Mouse (Mus musculus): ENCODE measurements at regions not wholly inside any gene's neighbourhood (a gene's known extent, or its start where the extent isn't known, plus 50 kb on each side); places are given as distances from the start of the nearest gene placed in this dataset.

DNA sequence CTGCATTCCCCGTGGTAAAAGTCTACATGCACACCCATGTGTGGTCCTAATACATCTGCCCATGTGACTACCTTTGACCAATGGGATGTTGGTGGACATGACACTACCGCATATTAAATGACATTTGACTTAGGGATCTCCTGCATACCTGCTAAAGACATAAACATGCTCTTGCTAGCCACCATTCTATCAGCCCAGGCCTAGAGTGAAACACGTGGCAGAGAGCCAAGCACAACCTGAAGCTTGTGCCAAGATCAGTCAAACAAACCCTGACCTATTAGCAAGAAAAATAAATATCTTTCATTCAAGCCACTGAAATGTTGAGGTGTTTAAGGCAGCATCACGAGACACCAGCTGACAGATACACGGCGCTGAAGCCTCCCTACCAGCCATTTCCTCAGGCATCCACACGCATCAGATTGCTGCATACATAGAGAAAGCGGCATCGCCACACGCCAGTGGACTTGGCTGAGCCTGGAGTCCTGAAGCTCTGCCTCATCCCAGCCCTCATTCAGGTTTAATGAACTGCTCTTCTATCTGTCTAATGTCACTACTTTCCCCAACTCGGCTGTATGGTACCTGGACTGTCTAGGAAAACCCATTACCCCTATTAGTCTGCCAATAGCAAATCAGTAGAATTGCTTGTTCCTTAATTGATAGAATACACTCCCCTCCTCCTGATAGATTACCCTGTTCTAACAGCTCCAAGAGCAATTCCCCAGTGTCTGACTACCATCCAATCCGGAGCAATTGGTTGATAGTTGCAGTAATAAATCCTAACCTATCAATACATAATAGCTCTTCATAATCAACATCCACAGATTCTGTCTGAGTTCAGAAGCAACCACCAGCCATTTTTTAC lies 242.8 kb upstream of the Rsrc1 start:
- peak; percentile 17 to 81 for DNase-seq (ENCODE audit: inconsistent age in 2 of 2, low spot score in 1 of 2)

DNA sequence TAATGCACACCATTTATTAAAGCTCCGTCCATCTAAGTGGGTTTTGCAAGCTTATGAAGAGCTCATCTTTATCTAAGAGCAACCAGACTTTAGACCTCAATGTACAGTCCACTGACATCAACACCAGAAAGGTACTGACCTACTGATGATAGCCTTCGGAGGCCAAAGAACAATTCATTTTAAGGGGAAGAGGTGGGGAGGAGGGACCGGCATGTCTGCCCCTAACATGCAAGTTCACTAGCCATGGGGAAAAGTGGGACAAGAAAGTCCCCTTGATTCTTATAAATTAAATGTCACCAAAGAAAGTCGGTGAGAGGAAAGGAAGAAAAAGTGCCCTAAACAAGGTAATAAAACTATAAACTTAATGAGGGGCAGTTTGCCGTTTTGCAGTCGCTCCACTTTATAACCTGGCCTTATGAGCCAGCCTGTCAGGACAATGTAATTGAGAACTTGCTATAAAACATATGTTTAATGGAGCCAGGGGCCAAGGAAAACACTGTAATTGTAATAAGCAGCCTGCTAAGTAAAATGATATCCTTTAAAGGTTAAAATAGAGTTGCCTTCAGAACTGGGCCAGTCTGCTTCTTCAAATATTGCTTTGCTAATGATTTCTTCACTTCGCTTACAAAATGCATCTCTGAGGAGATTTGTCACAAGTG lies 241.7 kb upstream of the Rsrc1 start:
- no peak for DNase-seq (ENCODE audit: inconsistent age in 2 of 2, low spot score in 1 of 2)

DNA sequence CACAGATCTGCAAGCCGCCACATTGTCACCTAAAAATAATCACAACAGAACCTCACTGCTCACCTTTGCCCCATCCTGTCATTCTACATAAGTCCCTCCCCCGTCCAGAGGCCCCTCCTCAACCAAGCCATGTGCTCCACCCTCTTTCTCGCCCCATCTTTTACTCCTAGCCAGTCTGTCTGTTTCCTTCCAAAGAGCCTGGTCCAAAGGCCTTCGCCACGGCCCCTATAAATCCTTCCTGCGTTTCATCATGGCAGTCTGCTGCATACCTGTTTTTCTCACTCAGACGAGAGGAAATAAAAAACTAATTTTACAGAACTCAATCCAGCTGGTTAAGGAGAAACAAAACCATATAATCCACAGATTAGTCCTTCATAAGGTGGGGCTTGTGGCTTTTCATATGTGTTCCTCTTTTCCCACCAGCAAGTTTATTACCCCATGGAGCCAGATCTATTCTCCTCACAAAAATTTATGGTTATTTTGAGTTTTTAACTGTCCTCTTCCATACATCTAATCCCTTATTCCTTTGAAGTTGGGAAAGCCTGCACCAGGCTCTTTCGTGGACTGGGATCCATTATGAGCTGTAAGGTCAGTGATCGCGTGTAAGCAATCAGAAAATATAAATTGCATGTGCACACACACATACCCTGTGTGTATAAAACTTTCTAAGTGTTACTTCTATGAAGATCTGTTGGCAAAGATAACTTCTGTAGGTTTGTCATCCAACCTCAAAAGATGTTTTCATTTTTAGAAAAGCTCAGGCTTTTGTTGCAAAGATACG lies 236.9 kb upstream of the Rsrc1 start:
- DNase-seq (ENCODE audit: inconsistent age in 2 of 2, low spot score in 1 of 2) = no peak

DNA sequence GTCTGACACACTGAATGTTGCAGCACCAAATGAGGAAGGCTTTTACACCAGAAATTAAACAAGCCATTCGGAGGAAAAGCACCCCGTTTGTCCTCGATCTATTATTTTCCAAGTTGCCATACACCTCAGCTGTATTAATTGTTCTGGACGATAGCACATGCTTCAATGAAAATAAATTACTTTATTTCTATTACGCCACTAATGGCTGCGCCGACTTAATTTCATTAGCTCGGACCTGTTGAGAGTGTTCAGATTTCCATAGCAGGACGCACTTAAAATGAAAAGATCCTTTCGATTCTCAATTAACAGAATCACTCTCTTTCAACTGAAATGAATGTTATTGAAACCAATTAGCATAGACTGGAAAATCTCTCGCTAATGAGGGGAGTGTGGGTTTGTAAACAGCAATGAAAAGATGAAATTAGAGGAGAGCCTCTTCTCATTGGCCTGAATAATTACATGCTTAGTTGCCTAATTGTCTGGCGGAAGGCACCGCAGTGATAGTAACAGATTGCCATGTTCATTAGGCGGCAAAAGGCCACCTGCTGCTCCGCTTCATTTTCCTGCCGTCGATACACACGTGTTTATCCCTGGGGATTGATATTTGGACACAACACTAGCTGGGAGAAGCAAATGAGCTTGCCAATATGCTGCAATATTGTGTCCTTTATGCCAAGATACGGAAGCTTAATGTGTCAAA lies 234.7 kb upstream of the Rsrc1 start:
- DNase-seq (ENCODE audit: inconsistent age in 2 of 2, low spot score in 1 of 2) = no peak

DNA sequence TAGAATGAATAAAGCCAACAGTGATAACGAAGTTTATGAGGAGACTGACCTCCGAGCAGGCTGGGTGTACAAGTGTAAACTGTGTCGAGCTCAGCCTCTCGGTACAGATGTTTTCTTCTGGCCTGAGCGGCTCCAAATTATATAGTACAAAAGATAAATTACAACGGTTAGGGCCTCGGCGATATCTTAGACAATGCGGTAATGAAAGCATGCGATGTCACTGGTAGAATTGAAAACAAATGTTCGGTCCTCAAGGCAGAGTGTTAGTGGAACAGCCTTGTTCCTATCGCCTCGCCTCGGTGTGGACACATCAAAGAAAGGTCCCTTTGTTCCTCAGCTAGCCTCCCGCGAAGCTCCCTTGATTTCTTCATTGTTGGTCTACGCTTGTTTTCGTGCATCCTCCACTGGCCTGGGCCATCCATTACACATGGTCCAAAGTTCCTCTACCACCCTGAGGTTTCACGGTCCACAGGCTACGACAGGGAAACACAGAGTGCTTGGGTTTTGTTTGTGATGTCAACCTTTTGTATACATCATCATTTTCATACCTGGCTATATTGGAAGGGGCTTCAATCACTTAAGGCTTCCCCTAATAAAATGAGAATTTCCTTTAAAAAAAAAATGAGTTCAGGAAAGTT lies 234.0 kb upstream of the Rsrc1 start:
- no peak for DNase-seq (ENCODE audit: inconsistent age in 2 of 2, low spot score in 1 of 2)

DNA sequence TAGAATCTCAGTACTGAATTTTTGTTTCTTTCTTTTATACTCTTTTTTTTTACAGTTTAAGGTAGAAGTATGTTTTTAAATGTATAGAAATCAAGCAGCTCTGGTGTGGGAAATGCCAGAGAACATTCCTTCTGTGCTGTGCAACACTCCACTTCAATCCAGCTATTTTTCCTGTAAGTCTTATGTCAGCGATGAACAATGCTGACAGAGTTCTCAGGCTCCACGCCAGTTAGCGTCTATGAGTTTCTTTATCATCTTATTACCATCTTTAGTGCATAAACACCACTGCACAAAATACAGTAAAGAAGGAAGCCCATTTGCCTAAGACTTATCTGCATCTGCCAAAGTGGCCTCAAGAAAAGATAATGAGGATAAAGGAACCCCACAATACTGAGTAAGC lies 223.0 kb upstream of the Rsrc1 start:
- DNase-seq (ENCODE audit: inconsistent age in 2 of 2, low spot score in 1 of 2) = no peak

DNA sequence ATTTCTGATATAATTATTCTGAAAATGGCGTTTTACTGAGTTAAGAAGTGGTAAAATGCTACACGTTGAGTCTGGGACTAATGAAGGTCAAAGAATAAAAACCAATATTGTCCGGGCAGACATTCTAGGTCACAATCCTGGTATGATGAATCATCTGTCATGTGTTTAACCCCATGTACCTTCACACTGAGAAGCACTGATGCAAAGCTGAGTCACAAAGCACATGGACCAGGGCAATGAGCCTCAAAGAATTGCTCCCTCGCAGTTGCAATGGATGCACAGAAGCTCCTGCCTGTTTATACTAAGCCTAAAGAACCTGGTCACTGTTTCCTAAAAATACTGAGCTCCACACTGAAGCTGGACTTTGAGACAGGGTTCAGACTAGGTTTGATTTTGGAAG lies 221.3 kb upstream of the Rsrc1 start:
- peak; percentile 11 to 50 for DNase-seq (ENCODE audit: inconsistent age in 2 of 2, low spot score in 1 of 2)

DNA sequence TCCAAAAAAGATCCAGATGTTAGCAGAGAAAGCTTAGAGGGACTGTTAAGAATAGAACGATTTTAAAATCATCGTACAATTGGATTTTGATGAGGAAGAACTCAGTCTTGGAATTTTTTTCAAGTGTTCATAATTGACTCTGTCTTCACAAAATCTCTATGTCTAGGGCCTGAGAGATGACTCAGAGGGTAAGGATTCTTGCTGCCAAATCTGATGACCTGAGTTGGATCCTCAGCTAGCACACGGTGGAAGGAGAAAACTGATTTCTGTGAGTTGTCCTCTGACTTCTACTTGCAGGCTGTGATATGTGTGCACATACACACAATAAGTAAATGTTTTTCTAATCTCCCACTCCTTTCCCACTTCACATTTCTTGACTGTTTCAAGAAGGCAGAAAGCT lies 218.7 kb upstream of the Rsrc1 start:
- no peak for DNase-seq (ENCODE audit: inconsistent age in 2 of 2, low spot score in 1 of 2)

DNA sequence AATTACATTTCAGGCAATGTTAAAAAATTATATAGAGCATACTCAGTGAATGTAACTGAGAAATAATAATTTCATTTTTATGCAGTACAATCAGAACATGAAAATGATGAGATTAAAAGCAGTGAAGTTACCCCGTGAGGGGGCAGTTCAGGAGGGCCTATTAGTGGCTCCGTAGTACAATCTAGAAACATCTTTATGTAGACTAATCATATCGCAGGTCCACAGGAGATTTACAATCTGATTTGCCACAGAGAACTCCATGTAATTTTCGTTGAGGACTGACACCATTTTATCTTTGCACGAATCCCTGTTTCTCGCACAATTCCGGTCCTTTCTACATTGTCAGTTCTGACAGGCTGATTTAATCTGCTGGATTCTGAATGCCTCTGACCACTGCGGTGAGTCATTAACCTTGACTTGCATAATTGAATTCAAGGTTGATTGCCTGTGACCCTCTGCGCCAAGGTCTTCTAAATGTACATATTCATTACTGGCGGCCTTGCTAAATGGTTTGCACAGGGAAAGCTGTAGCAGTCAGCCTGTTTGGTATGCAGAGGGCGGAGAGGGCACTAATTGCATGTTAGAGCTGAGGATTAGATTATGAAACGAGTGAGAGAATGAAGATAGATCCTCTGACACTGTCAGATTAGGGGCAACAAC lies 183.7 kb upstream of the Rsrc1 start:
- peak; percentile 72 to 91 for DNase-seq (ENCODE audit: inconsistent age in 2 of 2, low spot score in 1 of 2)

DNA sequence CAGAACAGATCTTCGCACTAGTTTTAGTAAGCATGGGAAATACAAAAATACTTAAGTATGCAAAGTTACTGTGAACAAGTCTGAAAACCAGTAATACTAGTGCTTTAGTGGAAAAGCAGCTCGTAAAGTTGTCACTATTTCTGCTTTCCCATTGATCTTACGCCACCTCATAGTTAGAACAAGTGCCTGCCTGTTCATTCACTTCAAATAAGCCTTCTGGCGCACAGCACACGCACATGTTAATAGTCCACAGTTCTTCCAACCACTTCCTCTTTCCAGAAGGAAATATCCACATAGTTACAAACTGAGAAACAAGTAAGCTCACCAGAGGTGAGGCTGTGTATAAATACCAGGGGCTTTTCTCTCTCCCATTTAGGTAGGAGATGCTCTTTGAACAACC lies 182.9 kb upstream of the Rsrc1 start:
- DNase-seq (ENCODE audit: inconsistent age in 2 of 2, low spot score in 1 of 2) = peak in 1 of 2 experiments; percentile 21

DNA sequence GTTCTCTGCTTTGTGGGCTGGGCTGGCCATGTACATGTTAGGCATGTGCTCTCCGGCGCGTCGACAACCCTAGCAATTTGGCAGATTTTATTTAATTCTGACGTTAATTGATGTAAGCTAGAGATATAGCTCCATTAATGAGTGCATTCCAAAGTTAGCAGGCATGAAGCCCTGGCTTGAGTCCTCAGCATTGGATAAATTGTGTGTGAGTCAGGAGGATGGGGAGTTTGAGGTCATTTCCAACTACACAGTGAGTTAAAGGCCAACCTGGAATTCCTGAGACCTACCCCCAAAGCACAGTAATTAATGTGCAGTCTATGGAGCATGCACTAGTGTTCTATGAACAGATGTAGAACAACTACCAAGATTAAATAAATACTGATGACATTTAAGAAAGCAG lies 178.7 kb upstream of the Rsrc1 start:
- peak in 1 of 2 experiments; percentile 22 for DNase-seq (ENCODE audit: inconsistent age in 2 of 2, low spot score in 1 of 2)

DNA sequence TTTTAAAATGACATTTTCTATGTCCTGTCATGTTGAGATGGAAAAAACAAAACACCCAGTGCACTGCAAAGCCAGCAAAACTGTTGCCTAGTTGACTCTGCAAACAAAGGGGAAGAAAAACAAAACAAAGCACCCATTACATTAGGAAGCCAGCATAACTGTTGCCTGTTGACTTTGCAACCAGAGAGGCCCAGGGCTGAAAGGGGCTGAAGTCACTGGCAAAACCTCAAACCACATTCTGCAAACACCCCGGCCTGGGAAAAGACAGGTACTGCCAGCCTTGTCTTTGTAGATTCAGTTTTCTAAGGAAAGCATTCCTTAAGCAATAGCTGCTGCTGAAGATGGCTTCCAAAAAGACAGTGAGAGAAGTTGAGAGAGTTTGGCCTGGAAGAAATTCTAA lies 175.0 kb upstream of the Rsrc1 start:
- no peak for DNase-seq (ENCODE audit: inconsistent age in 2 of 2, low spot score in 1 of 2)

DNA sequence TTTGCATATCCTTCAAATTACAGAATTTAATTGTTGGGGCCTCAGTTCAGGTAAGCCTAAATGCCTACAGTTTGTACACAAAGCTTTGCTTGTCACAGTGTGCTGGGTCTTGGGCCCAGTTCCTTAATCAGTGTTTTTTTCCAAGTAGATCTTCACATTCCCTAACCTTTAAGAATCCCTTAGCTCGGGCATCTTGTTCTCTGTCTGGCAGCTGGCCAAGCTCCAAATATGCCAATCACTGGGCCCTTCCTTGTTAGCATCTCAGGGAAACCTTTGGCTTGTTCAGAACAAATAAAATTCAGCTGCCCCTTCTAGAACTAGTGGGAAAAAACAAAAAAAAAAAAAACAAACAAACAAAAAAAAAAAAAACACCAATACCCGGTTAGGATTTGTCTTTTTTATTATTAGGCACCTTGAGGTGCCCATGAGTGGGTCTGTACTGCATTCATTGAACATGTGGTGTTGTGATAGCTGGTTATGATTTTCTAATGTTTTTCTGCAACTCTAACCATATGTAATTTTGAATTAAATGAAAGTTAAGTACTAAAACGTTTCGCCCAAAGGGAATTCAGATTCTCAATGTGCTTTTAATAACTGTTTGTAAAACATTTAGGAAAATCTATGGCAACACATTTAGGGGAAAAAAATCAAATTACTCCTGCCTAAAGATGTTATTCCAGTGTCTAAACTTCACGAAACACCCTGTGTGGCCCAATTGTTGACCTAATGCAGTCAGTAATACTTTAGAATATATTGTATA lies 168.3 kb upstream of the Rsrc1 start:
- no peak for DNase-seq (ENCODE audit: inconsistent age in 2 of 2, low spot score in 1 of 2)

DNA sequence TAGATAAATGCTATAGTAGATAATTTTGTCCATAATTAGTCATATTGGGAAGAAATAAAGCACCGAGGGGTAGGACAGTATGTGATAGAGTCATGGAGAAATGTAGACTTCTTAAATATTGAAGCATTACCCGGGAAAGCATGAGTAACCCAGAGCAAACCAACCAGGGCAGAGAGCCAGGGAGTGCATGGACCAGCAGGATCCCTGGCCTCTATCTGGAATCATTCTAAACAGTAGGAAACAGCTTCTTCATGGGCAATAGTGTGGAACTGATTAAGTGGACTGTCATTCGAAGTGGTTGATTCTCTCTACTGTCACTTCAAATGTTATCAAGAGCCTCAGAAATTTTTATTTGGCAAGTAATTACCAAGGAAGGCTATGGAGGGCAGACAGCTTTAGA lies 155.4 kb upstream of the Rsrc1 start:
- no peak for DNase-seq (ENCODE audit: inconsistent age in 2 of 2, low spot score in 1 of 2)
